Mouse (Mus musculus): ENCODE results near the gene Shmt1.

DNA sequence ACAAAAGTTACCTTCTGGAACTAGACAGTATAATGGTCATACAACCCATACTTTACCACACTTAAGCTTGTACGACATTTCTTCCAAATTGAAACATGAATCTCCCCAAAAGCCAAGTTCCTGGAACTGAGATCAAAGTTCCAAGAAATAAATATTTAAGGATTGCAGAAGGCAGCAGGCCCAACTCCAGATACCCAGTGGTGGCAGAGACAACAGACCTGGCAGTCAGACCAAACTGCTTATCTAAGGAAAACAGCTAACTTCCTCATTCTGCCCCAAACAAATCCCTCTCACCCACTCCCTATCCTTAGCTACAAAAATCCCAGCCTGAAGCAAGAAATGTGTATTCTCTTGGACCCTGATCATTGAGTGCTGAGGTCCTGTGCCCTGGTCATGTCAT is 36.7 kb downstream of the Shmt1 start:
- TF ChIP-seq POLR2A (IDR thresholded peaks at IDR 0.05; ENCODE audit: control insufficient read depth, low read depth, low read length) (no peak), CTCF (IDR thresholded peaks at IDR 0.05; ENCODE audit: control insufficient read depth, insufficient read depth, insufficient replicate concordance, low read depth, low read length) (no peak)
